Mouse (Mus musculus) hindbrain, embryonic 12.5 days (tissue): ENCODE data around the gene Zbtb7b. TPM values are rescaled to one million over a fixed set of nuclear protein-coding genes. Genes with fewer than 3 reads are reported as not detected.
A peak's percentile ranks its signal among the peaks of the same experiment; 100 is the strongest.

Experiments used
- ATAC-seq: fragments of 200-750 bp; cut with Nextera tagmentation; 2 replicates; pipeline ENCODE4 v1.8.0; 2017; ENCODE audit warnings: moderate TSS enrichment; ENCODE audit not compliant: low FRiP score
- H3K27ac ChIP-seq: fragments of 300-500 bp; sonication (generic); 2 replicates; pipeline ENCODE4 v1.5.1; 2016; ENCODE audit warnings: mild to moderate bottlenecking
- H3K27me3 ChIP-seq: fragments of 300-500 bp; sonication (generic); 2 replicates; pipeline ENCODE4 v1.6.1; 2016; ENCODE audit warnings: mild to moderate bottlenecking
- H3K36me3 ChIP-seq: fragments of 300-500 bp; sonication (generic); 2 replicates; pipeline ENCODE4 v1.6.1; 2016; ENCODE audit warnings: mild to moderate bottlenecking
- H3K4me1 ChIP-seq: fragments of 300-500 bp; sonication (generic); 2 replicates; pipeline ENCODE4 v1.6.1; 2016
- H3K4me2 ChIP-seq: fragments of 300-500 bp; sonication (generic); replicated peaks from 2 replicates; pipeline ENCODE4 v1.6.1; 2016; ENCODE audit warnings: mild to moderate bottlenecking
- H3K4me3 ChIP-seq: fragments of 300-500 bp; sonication (generic); 2 replicates; pipeline ENCODE4 v1.5.1; 2016; ENCODE audit warnings: mild to moderate bottlenecking
- H3K9ac ChIP-seq: fragments of 300-500 bp; sonication (generic); 2 replicates; pipeline ENCODE4 v1.6.1; 2016; ENCODE audit warnings: mild to moderate bottlenecking, moderate library complexity
- H3K9me3 ChIP-seq: fragments of 300-500 bp; sonication (generic); replicated peaks from 2 replicates; pipeline ENCODE4 v1.6.1; 2016; ENCODE audit warnings: mild to moderate bottlenecking
- WGBS: fragments of 180-500 bp; shearing (Covaris S2); methylation state at CpG from one replicate; pipeline ENCODE4 v1.1.7; 2016; 5-methylcytosine and 5-hydroxymethylcytosine counted together
- polyA plus RNA-seq: library from polyadenylated mRNA; unstranded; fragments of >200 nt; fragmentation: Nextera tagmentation; extraction: Ambion mirVana; gene quantifications from 2 replicates; pipeline ENCODE4 v1.2.1, GENCODE M21; 2016

The Zbtb7b gene
- polyA plus RNA-seq, 1 experiment from 2014 or later, result 0.80 TPM

GRCm38 (mm10) chr3:89424416-89425140, 30.0 kb upstream of the Zbtb7b start:
- Histone ChIP-seq H3K9me3 (no peaks in the 10 kb centered on the region), H3K4me3 (no peak overlapping the region), H3K4me1 (peaks cover 29% of the 10 kb centered on the region), H3K27ac (no peak overlapping the region), H3K27me3 (no peaks in the 10 kb centered on the region), H3K36me3 (peaks cover 25% of the 10 kb centered on the region), H3K9ac (no peak overlapping the region), H3K4me2 (0 out of 2 replicates have a peak overlapping the region, but pooled peaks have one; percentile 1)
- ATAC-seq, result no peak
- 90% methylated on average over 5 of the region's 5 CpGs for WGBS

- H3K9ac ChIP-seq, result peak overlapping the region; percentile 64
- H3K36me3 ChIP-seq, result peaks cover 21% of the 10 kb centered on the region
- no peak for ATAC-seq
Measured at GRCm38 (mm10) chr3:89422556-89423205, 28.1 kb upstream of the Zbtb7b start.

GRCm38 (mm10) chr3:89421810-89422473, 27.4 kb upstream of the Zbtb7b start:
- peak overlapping the region; percentile 38 for H3K4me3 ChIP-seq
- peak overlapping the region; percentile 67 for H3K27ac ChIP-seq
- no peaks in the 10 kb centered on the region for H3K9me3 ChIP-seq
- H3K4me1 ChIP-seq, result peaks cover 39% of the 10 kb centered on the region
- peak overlapping the region; percentile 64 for H3K9ac ChIP-seq
- peaks cover 14% of the 10 kb centered on the region for H3K36me3 ChIP-seq
- H3K27me3 ChIP-seq, result no peaks in the 10 kb centered on the region
- no peak for ATAC-seq
- WGBS, result 5% methylated on average over 21 of the region's 22 CpGs
- H3K4me2 ChIP-seq, result peak overlapping the region; percentile 65

More at GRCm38 (mm10) chr3:89422556-89423205, 28.1 kb upstream of the Zbtb7b start:
- Histone ChIP-seq H3K9me3 (no peaks in the 10 kb centered on the region), H3K27ac (peak overlapping the region; percentile 67; the same call in 1 of the 2 replicates), H3K4me3 (peak overlapping the region; percentile 38), H3K4me2 (peak overlapping the region; percentile 65), H3K27me3 (no peaks in the 10 kb centered on the region), H3K4me1 (peaks cover 34% of the 10 kb centered on the region)
- 72% methylated on average over 6 of the region's 6 CpGs for WGBS

GRCm38 (mm10) chr3:89421002-89421774, 26.6 kb upstream of the Zbtb7b start:
- H3K27ac ChIP-seq, result peak overlapping the region; percentile 67
- H3K4me2 ChIP-seq, result peak overlapping the region; percentile 65
- no peaks in the 10 kb centered on the region for H3K9me3 ChIP-seq
- 4% methylated on average over 11 of the region's 11 CpGs for WGBS
- ATAC-seq, result peak; percentile 24; the same call in 1 of the 2 replicates
- peaks cover 46% of the 10 kb centered on the region for H3K4me1 ChIP-seq
- H3K36me3 ChIP-seq, result peaks cover 13% of the 10 kb centered on the region
- no peaks in the 10 kb centered on the region for H3K27me3 ChIP-seq
- peak overlapping the region; percentile 64 for H3K9ac ChIP-seq
- H3K4me3 ChIP-seq, result peak overlapping the region; percentile 38

GRCm38 (mm10) chr3:89420421-89420820, 25.8 kb upstream of the Zbtb7b start:
- 72% methylated on average over 2 of the region's 2 CpGs for WGBS
- H3K27ac ChIP-seq, result peak overlapping the region; percentile 67; the same call in 1 of the 2 replicates
- H3K9ac ChIP-seq, result no peak overlapping the region
- H3K4me2 ChIP-seq, result peak overlapping the region; percentile 65
- no peaks in the 10 kb centered on the region for H3K9me3 ChIP-seq
- no peak overlapping the region for H3K4me3 ChIP-seq
- H3K36me3 ChIP-seq, result peaks cover 21% of the 10 kb centered on the region
- no peak for ATAC-seq
- H3K4me1 ChIP-seq, result peaks cover 46% of the 10 kb centered on the region
- H3K27me3 ChIP-seq, result no peaks in the 10 kb centered on the region

- Histone ChIP-seq H3K9ac (peak overlapping the region; percentile 72), H3K4me3 (peak overlapping the region; percentile 59), H3K36me3 (peaks cover 19% of the 10 kb centered on the region), H3K27ac (peak overlapping the region; percentile 91), H3K4me2 (peak overlapping the region; percentile 85), H3K9me3 (no peaks in the 10 kb centered on the region), H3K27me3 (no peaks in the 10 kb centered on the region), H3K4me1 (peaks cover 46% of the 10 kb centered on the region)
- ATAC-seq, result no peak
- WGBS, result 33% methylated on average over 3 of the region's 3 CpGs
Measured at GRCm38 (mm10) chr3:89419981-89420380, 25.4 kb upstream of the Zbtb7b start.

- Histone ChIP-seq H3K27ac (peak overlapping the region; percentile 91), H3K4me1 (peaks cover 46% of the 10 kb centered on the region), H3K9ac (peak overlapping the region; percentile 72), H3K9me3 (no peaks in the 10 kb centered on the region), H3K36me3 (peaks cover 19% of the 10 kb centered on the region), H3K4me2 (peak overlapping the region; percentile 85), H3K27me3 (no peaks in the 10 kb centered on the region), H3K4me3 (peak overlapping the region; percentile 59)
- no peak for ATAC-seq
- WGBS, result 3% methylated on average over 9 of the region's 9 CpGs
Measured at GRCm38 (mm10) chr3:89419571-89419970, 25.0 kb upstream of the Zbtb7b start.

- H3K4me1 ChIP-seq, result peaks cover 46% of the 10 kb centered on the region
- WGBS, result under 1% methylated on average over 16 of the region's 16 CpGs
Measured at GRCm38 (mm10) chr3:89418861-89419250, 24.3 kb upstream of the Zbtb7b start.

GRCm38 (mm10) chr3:89418170-89418860, 23.7 kb upstream of the Zbtb7b start, which contains the start of the genes Cks1b and Shc1:
Gene Cks1b, minus strand, starts transcription at chr3:89418383.
Gene Shc1, plus strand, starts transcription at chr3:89418443.
- Histone ChIP-seq H3K4me2 (peak within 1 kb of the TSS; percentile 85), H3K9ac (peak within 1 kb of the TSS; percentile 72), H3K4me3 (peak within 1 kb of the TSS; percentile 59), H3K27ac (peak within 1 kb of the TSS; percentile 91), H3K4me1 (peaks cover 45% of the 10 kb centered on the region), H3K27me3 (no peaks in the 10 kb centered on the region), H3K36me3 (peaks cover 25% of the 10 kb centered on the region), H3K9me3 (no peaks in the 10 kb centered on the region)
- under 1% methylated on average over 39 of the region's 39 CpGs for WGBS
- peak; percentile 97 for ATAC-seq

More at GRCm38 (mm10) chr3:89418861-89419250, 24.3 kb upstream of the Zbtb7b start:
- Histone ChIP-seq H3K36me3 (peaks cover 23% of the 10 kb centered on the region), H3K27me3 (no peaks in the 10 kb centered on the region), H3K9ac (peak overlapping the region; percentile 72), H3K4me2 (peak overlapping the region; percentile 85), H3K27ac (peak overlapping the region; percentile 91), H3K9me3 (no peaks in the 10 kb centered on the region), H3K4me3 (peak overlapping the region; percentile 59)
- ATAC-seq, result peak; percentile 20

GRCm38 (mm10) chr3:89417840-89418169, 23.2 kb upstream of the Zbtb7b start:
- ATAC-seq, result peak; percentile 47
- Histone ChIP-seq H3K4me2 (peak overlapping the region; percentile 85), H3K9ac (peak overlapping the region; percentile 60), H3K27ac (peak overlapping the region; percentile 78), H3K27me3 (no peaks in the 10 kb centered on the region), H3K36me3 (peaks cover 25% of the 10 kb centered on the region), H3K4me1 (peaks cover 43% of the 10 kb centered on the region), H3K9me3 (no peaks in the 10 kb centered on the region), H3K4me3 (peak overlapping the region; percentile 59)
- under 1% methylated on average over 20 of the region's 20 CpGs for WGBS

- Histone ChIP-seq H3K4me2 (peak overlapping the region; percentile 85), H3K36me3 (peaks cover 25% of the 10 kb centered on the region), H3K4me3 (peak overlapping the region; percentile 59), H3K9ac (peak overlapping the region; percentile 60), H3K4me1 (peaks cover 40% of the 10 kb centered on the region), H3K27me3 (no peaks in the 10 kb centered on the region), H3K27ac (peak overlapping the region; percentile 78; the same call in 1 of the 2 replicates), H3K9me3 (no peaks in the 10 kb centered on the region)
- 36% methylated on average over 2 of the region's 2 CpGs for WGBS
- ATAC-seq, result no peak
Measured at GRCm38 (mm10) chr3:89417131-89417530, 22.6 kb upstream of the Zbtb7b start.
